In genomic region chr3:105910519-105911190, GRCm38 (mm10) we compare ENCODE assay signal across 16 mouse cellular contexts. TPM values are rescaled to one million over a fixed set of nuclear protein-coding genes. Genes with fewer than 3 reads are reported as not detected.
DNase-seq lines count a peak whose midpoint lies in the region; ATAC-seq and TF ChIP-seq lines count a peak whose summit lies in the region.
"Had no signal": no experiment of that assay in that cellular context is flagged by ENCODE, and none has a peak within 500 bp of the region (broad histone marks: within the 10 kb centered on the region; RNA-seq: fewer than 3 reads in every experiment).

No protein-coding gene starts in this region.

- no peak for ATAC-seq in liver, embryonic 15.5 days (ENCODE audit: insufficient read depth)
- ATAC-seq in forebrain, embryonic 13.5 days, result no peak
- ATAC-seq in hindbrain, postnatal 0 days, result no peak
- ATAC-seq: forebrain, postnatal 0 days; midbrain, embryonic 15.5 days had no signal

- peaks cover 45% of the 10 kb centered on the region for H3K4me1 ChIP-seq in liver, embryonic 15.5 days (replicated peaks)
- peaks cover 4% of the 10 kb centered on the region; the same call in 1 of the 2 replicates for H3K4me1 ChIP-seq in forebrain, embryonic 13.5 days
- H3K4me1 ChIP-seq in hindbrain, postnatal 0 days (ENCODE audit: insufficient read depth, low read length), result no peaks in the 10 kb centered on the region
- H3K4me1 ChIP-seq: midbrain, embryonic 15.5 days had no signal

- intact Hi-C loops in gastrocnemius, postnatal 36 days (cut with DNase I), result no loop called here

- peak overlapping the region; percentile 15; the same call in 1 of the 2 replicates for H3K4me2 ChIP-seq in liver, embryonic 15.5 days
- no peak overlapping the region for H3K4me2 ChIP-seq in forebrain, embryonic 13.5 days
- no peak overlapping the region for H3K4me2 ChIP-seq in hindbrain, postnatal 0 days (ENCODE audit: low read depth, low read length)
- H3K4me2 ChIP-seq: midbrain, embryonic 15.5 days had no signal

- H3K27me3 ChIP-seq in liver, embryonic 15.5 days, result 0 out of 2 replicates have a peak, but pooled peaks cover 10% of the 10 kb centered on the region
- no peaks in the 10 kb centered on the region for H3K27me3 ChIP-seq in forebrain, embryonic 13.5 days
- H3K27me3 ChIP-seq in hindbrain, postnatal 0 days (ENCODE audit: insufficient read depth, low read length), result no peaks in the 10 kb centered on the region
- H3K27me3 ChIP-seq: midbrain, embryonic 15.5 days had no signal

- TF ChIP-seq CTCF in hindbrain, postnatal 0 days (IDR thresholded peaks at IDR 0.05; ENCODE audit: low read depth), result no peak

- no peaks in the 10 kb centered on the region for H3K36me3 ChIP-seq in liver, embryonic 15.5 days (replicated peaks)
- H3K36me3 ChIP-seq in forebrain, embryonic 13.5 days (ENCODE audit: poor library complexity, severe bottlenecking), result no peaks in the 10 kb centered on the region
- H3K36me3 ChIP-seq in hindbrain, postnatal 0 days (ENCODE audit: insufficient read depth, low read length), result no peaks in the 10 kb centered on the region
- H3K36me3 ChIP-seq: midbrain, embryonic 15.5 days had no signal

- H3K27ac ChIP-seq in liver, embryonic 15.5 days (replicated peaks), result peak overlapping the region; percentile 51; the same call in 1 of the 2 replicates
- no peak overlapping the region for H3K27ac ChIP-seq in forebrain, embryonic 13.5 days
- no peak overlapping the region for H3K27ac ChIP-seq in hindbrain, postnatal 0 days
- H3K27ac ChIP-seq: heart, adult 2 months; midbrain, embryonic 15.5 days had no signal

- H3K4me3 ChIP-seq in liver, embryonic 15.5 days (replicated peaks), result no peak overlapping the region
- H3K4me3 ChIP-seq in forebrain, embryonic 13.5 days, result no peak overlapping the region
- no peak overlapping the region for H3K4me3 ChIP-seq in hindbrain, postnatal 0 days (ENCODE audit: low read length)
- H3K4me3 ChIP-seq: heart, adult 2 months; midbrain, embryonic 15.5 days had no signal

- no peak overlapping the region for H3K9ac ChIP-seq in liver, embryonic 15.5 days
- no peak overlapping the region for H3K9ac ChIP-seq in forebrain, embryonic 13.5 days
- no peak overlapping the region for H3K9ac ChIP-seq in hindbrain, postnatal 0 days (replicated peaks; ENCODE audit: low read length)
- H3K9ac ChIP-seq: forebrain, postnatal 0 days; midbrain, embryonic 15.5 days had no signal

- 40% methylated on average over 11 of the region's 11 CpGs for WGBS in liver, embryonic 15.5 days (ENCODE audit: insufficient replicate concordance)
- 78% methylated on average over 11 of the region's 11 CpGs for WGBS in forebrain, embryonic 13.5 days
- 78% methylated on average over 11 of the region's 11 CpGs for WGBS in hindbrain, postnatal 0 days

- no peak for DNase-seq in liver
- DNase-seq in adipocyte (ENCODE audit: low spot score), result peak; percentile 24
- DNase-seq in lung, postnatal 4 days, result peak; percentile 68 to 76
- peak; percentile 56 for DNase-seq in thymus, postnatal 14 days
- no peak for DNase-seq in gastrocnemius, postnatal 36 days
- DNase-seq in hindbrain, postnatal 0 days (ENCODE audit: low spot score), result no peak
- DNase-seq: cerebellum, postnatal 14 days; forebrain, postnatal 0 days; kidney, adult 9 months; layer of hippocampus, postnatal 36 days had no signal

- H3K9me3 ChIP-seq in liver, embryonic 15.5 days (replicated peaks), result no peaks in the 10 kb centered on the region
- no peaks in the 10 kb centered on the region for H3K9me3 ChIP-seq in forebrain, embryonic 13.5 days (replicated peaks)
- H3K9me3 ChIP-seq in hindbrain, postnatal 0 days (ENCODE audit: low read length), result no peaks in the 10 kb centered on the region
- H3K9me3 ChIP-seq: midbrain, embryonic 15.5 days had no signal

RNA-seq across cellular contexts. Expression of gene I830077J02Rik, which starts 21.8 kb away (rescaled TPM):
- polyA plus RNA-seq in liver, embryonic 15.5 days (2015; fragmentation: Nextera tagmentation; extraction: Ambion mirVana), result 3.2 and 3.5 TPM in 2 replicates
- 0.21 and 0.28 TPM in 2 replicates for polyA plus RNA-seq in forebrain, embryonic 13.5 days (2015; fragmentation: Nextera tagmentation; extraction: Ambion mirVana)
- total RNA-seq in gastrocnemius, postnatal 36 days (2021), result under 1 TPM in 1 of 2 experiments, not detected in 1; 0.26 TPM
- 0.14 and 0.21 TPM in 2 replicates for total RNA-seq in hindbrain, postnatal 0 days (2014; rRNA removed)
- polyA plus RNA-seq in hindbrain, postnatal 0 days (2015; fragmentation: Nextera tagmentation; extraction: Ambion mirVana), result 0.39 and 0.41 TPM in 2 replicates

RNA-seq across cellular contexts. Expression of gene Tmigd3, which starts 40.0 kb away (rescaled TPM):
- polyA plus RNA-seq in liver, embryonic 15.5 days (2015; fragmentation: Nextera tagmentation; extraction: Ambion mirVana), result 0.24 TPM in 1 of 2 replicates, not detected in the other
- not detected in 2 replicates for polyA plus RNA-seq in forebrain, embryonic 13.5 days (2015; fragmentation: Nextera tagmentation; extraction: Ambion mirVana)
- total RNA-seq in gastrocnemius, postnatal 36 days (2021), result not detected
- total RNA-seq in hindbrain, postnatal 0 days (2014; rRNA removed), result not detected in 2 replicates
- polyA plus RNA-seq in hindbrain, postnatal 0 days (2015; fragmentation: Nextera tagmentation; extraction: Ambion mirVana), result not detected in 2 replicates
- total RNA-seq: forebrain, postnatal 0 days; heart, postnatal 25 days; layer of hippocampus, postnatal 36 days; liver, adult 2 months had no signal
- polyA plus RNA-seq: forebrain, postnatal 0 days; heart, adult 2 months; midbrain, embryonic 15.5 days had no signal

RNA-seq across cellular contexts. Expression of gene Adora3, which starts 40.0 kb away (rescaled TPM):
- 0.64 and 0.82 TPM in 2 replicates for polyA plus RNA-seq in liver, embryonic 15.5 days (2015; fragmentation: Nextera tagmentation; extraction: Ambion mirVana)
- 0.12 and 0.14 TPM in 2 replicates for polyA plus RNA-seq in forebrain, embryonic 13.5 days (2015; fragmentation: Nextera tagmentation; extraction: Ambion mirVana)
- total RNA-seq in gastrocnemius, postnatal 36 days (2021), result not detected
- total RNA-seq in hindbrain, postnatal 0 days (2014; rRNA removed), result 0.16 and 0.93 TPM in 2 replicates
- 0.18 and 0.32 TPM in 2 replicates for polyA plus RNA-seq in hindbrain, postnatal 0 days (2015; fragmentation: Nextera tagmentation; extraction: Ambion mirVana)
- total RNA-seq: heart, adult 2 months had no signal
- polyA plus RNA-seq: liver, adult 2 months had no signal

RNA-seq across cellular contexts. Expression of gene Wdr77, which starts 48.5 kb away (rescaled TPM):
- 39.8 and 41.1 TPM in 2 replicates for polyA plus RNA-seq in liver, embryonic 15.5 days (2015; fragmentation: Nextera tagmentation; extraction: Ambion mirVana)
- 113 and 122 TPM in 2 replicates for polyA plus RNA-seq in forebrain, embryonic 13.5 days (2015; fragmentation: Nextera tagmentation; extraction: Ambion mirVana)
- 10 to 100 TPM; 26.9 to 29.3 TPM for total RNA-seq in gastrocnemius, postnatal 36 days (2021)
- total RNA-seq in hindbrain, postnatal 0 days (2014; rRNA removed), result 66.7 and 70.7 TPM in 2 replicates
- polyA plus RNA-seq in hindbrain, postnatal 0 days (2015; fragmentation: Nextera tagmentation; extraction: Ambion mirVana), result 85.1 and 88.0 TPM in 2 replicates

RNA-seq across cellular contexts. Expression of gene Atp5f1, which starts 49.2 kb away (rescaled TPM):
- polyA plus RNA-seq in liver, embryonic 15.5 days (2015; fragmentation: Nextera tagmentation; extraction: Ambion mirVana), result 286 and 308 TPM in 2 replicates
- 528 and 564 TPM in 2 replicates for polyA plus RNA-seq in forebrain, embryonic 13.5 days (2015; fragmentation: Nextera tagmentation; extraction: Ambion mirVana)
- 100 to 1,000 TPM; 614 to 667 TPM for total RNA-seq in gastrocnemius, postnatal 36 days (2021)
- total RNA-seq in hindbrain, postnatal 0 days (2014; rRNA removed), result 233 and 276 TPM in 2 replicates
- polyA plus RNA-seq in hindbrain, postnatal 0 days (2015; fragmentation: Nextera tagmentation; extraction: Ambion mirVana), result 607 and 619 TPM in 2 replicates

Comparison
In these comparisons a context has a peak if more than half of its experiments do, and no peak if none do; other contexts are left out.
1. DNase-seq: peak in adipocyte (single experiment), lung, postnatal 4 days (2 of 2) and thymus, postnatal 14 days (single experiment); none in liver (single experiment), gastrocnemius, postnatal 36 days (0 of 2) and hindbrain, postnatal 0 days (single experiment).